Mouse (Mus musculus): ENCODE measurements around the gene Rbms3. TPM values are rescaled to one million over a fixed set of nuclear protein-coding genes. Genes with fewer than 3 reads are reported as not detected.

The Rbms3 gene
- polyA plus RNA-seq, 1 experiment from 2014 or later: 38.3 TPM

DNA sequence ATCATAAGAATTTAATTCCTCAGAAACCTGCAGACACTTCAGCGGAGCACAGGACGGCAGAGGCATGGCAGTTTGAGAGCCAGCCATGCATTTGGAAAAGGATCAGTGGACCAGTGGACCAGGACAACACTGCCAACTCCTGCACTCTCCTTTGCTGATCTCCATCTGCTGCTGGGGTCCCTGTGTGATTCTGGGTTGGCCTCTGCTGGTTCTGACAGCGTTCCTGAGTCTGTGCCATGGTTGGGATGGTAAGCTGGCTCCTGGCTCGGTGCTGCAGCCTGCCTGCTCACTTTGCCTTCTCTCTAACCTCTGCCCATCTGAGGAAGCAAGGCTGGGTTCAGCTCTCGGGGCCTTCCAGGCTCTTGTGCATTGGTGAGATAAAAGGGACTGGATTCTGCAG lies 28.9 kb downstream of the Rbms3 start:
- H3K4me1 ChIP-seq (ENCODE audit: control insufficient read depth, insufficient read depth, low read length): no peaks in the 10 kb centered on the region
- no peaks in the 10 kb centered on the region for H3K36me3 ChIP-seq (ENCODE audit: control insufficient read depth, insufficient read depth)
- WGBS: 71% methylated on average over 5 of the region's 5 CpGs
- H3K27me3 ChIP-seq (ENCODE audit: control insufficient read depth, insufficient read depth, low read length): no peaks in the 10 kb centered on the region
- H3K27ac ChIP-seq (ENCODE audit: low read length): no peak overlapping the region
- H3K4me3 ChIP-seq (ENCODE audit: low read length): no peak overlapping the region
- no peak for ATAC-seq (replicated peaks; ENCODE audit: extremely low read depth, insufficient read depth, low FRiP score)
- no peak overlapping the region for H3K9ac ChIP-seq (ENCODE audit: low read length)
- H3K4me2 ChIP-seq (ENCODE audit: low read depth, low read length): no peak overlapping the region
- H3K9me3 ChIP-seq (replicated peaks; ENCODE audit: control insufficient read depth, low read length): no peaks in the 10 kb centered on the region

DNA sequence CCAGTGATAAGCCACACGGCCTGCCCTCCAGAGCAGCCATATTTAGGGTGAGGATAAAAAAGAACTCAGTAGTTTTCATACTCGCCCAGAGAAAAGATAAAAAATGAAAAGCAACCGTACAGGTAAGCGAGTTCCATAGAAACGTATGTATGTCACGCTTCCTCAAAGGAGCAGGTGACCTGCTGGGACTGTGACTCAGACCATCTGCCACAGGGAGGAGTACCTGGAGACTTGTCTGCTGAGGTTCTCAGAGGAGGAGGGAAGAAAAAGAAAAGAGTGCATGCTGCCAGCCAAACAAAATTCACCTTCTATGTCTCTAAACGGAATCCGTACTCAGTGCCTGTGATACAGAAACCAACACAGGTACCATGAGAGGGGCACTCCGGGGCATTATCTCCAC lies 30.4 kb downstream of the Rbms3 start:
- Histone ChIP-seq H3K4me2 (ENCODE audit: low read depth, low read length) (no peak overlapping the region), H3K4me1 (ENCODE audit: control insufficient read depth, insufficient read depth, low read length) (no peaks in the 10 kb centered on the region), H3K9me3 (replicated peaks; ENCODE audit: control insufficient read depth, low read length) (no peaks in the 10 kb centered on the region), H3K4me3 (ENCODE audit: low read length) (no peak overlapping the region), H3K27me3 (ENCODE audit: control insufficient read depth, insufficient read depth, low read length) (no peaks in the 10 kb centered on the region), H3K27ac (ENCODE audit: low read length) (no peak overlapping the region), H3K36me3 (ENCODE audit: control insufficient read depth, insufficient read depth) (no peaks in the 10 kb centered on the region), H3K9ac (ENCODE audit: low read length) (no peak overlapping the region)
- no peak for ATAC-seq (replicated peaks; ENCODE audit: extremely low read depth, insufficient read depth, low FRiP score)
- WGBS: 77% methylated on average over 9 of the region's 9 CpGs

DNA sequence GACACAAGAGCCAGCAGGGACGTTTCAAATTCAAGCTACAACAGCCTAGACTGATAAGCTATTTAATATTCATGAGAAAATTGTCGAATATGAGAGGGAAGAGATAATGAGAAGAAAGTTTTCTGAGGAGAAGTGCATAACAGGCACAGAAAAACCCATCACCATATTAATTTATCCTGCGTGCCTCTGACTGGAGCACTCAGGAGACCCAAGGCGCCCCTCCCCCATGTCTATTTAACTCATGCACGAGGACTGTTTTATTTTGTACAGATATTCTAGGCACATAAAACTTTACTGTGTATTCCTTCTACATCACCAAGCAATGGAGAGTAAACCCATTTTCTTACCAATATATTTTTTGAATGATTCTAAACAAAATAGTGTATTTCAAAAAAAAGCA lies 33.6 kb downstream of the Rbms3 start:
- no peak overlapping the region for H3K9ac ChIP-seq (ENCODE audit: low read length)
- no peak overlapping the region for H3K27ac ChIP-seq (ENCODE audit: low read length)
- no peak overlapping the region for H3K4me3 ChIP-seq (ENCODE audit: low read length)
- WGBS: 52% methylated on average over 5 of the region's 5 CpGs
- H3K4me2 ChIP-seq (ENCODE audit: low read depth, low read length): no peak overlapping the region
- no peaks in the 10 kb centered on the region for H3K27me3 ChIP-seq (ENCODE audit: control insufficient read depth, insufficient read depth, low read length)
- ATAC-seq (replicated peaks; ENCODE audit: extremely low read depth, insufficient read depth, low FRiP score): no peak
- H3K36me3 ChIP-seq (ENCODE audit: control insufficient read depth, insufficient read depth): no peaks in the 10 kb centered on the region
- no peaks in the 10 kb centered on the region for H3K4me1 ChIP-seq (ENCODE audit: control insufficient read depth, insufficient read depth, low read length)
- H3K9me3 ChIP-seq (replicated peaks; ENCODE audit: control insufficient read depth, low read length): no peaks in the 10 kb centered on the region

- Histone ChIP-seq H3K4me1 (ENCODE audit: control insufficient read depth, insufficient read depth, low read length) (no peaks in the 10 kb centered on the region), H3K4me2 (ENCODE audit: low read depth, low read length) (no peak overlapping the region), H3K9ac (ENCODE audit: low read length) (no peak overlapping the region), H3K4me3 (ENCODE audit: low read length) (no peak overlapping the region), H3K27me3 (ENCODE audit: control insufficient read depth, insufficient read depth, low read length) (no peaks in the 10 kb centered on the region), H3K9me3 (replicated peaks; ENCODE audit: control insufficient read depth, low read length) (no peaks in the 10 kb centered on the region; the same call in 1 of the 2 replicates), H3K36me3 (ENCODE audit: control insufficient read depth, insufficient read depth) (no peaks in the 10 kb centered on the region), H3K27ac (ENCODE audit: low read length) (no peak overlapping the region)
- no peak for ATAC-seq (replicated peaks; ENCODE audit: extremely low read depth, insufficient read depth, low FRiP score)
- 76% methylated on average over 6 of the region's 6 CpGs for WGBS
Measured at GRCm38 (mm10) chr9:117585345-117585744, 44.4 kb downstream of the Rbms3 start.

DNA sequence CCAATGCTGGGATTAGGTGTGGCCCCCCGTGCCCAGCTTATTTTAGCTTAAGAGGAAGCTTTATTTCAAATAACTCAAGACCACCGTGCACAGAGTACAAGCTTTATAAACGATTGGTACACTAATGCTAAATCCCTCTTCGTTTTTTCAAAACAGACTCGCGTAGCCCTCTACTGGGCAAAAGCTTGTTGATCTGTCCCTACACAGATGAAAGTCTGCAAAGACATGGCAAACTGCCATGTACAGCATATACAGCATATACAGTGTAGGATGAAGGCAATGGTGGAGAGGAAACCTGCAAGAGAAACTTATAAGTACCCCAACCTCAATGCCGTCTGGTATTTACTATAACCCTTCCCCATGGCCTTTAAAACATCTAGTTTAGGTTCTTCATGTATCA lies 46.1 kb downstream of the Rbms3 start:
- Histone ChIP-seq H3K4me2 (ENCODE audit: low read depth, low read length) (no peak overlapping the region), H3K27me3 (ENCODE audit: control insufficient read depth, insufficient read depth, low read length) (no peaks in the 10 kb centered on the region), H3K4me1 (ENCODE audit: control insufficient read depth, insufficient read depth, low read length) (no peaks in the 10 kb centered on the region), H3K9me3 (replicated peaks; ENCODE audit: control insufficient read depth, low read length) (no peaks in the 10 kb centered on the region; the same call in 1 of the 2 replicates), H3K36me3 (ENCODE audit: control insufficient read depth, insufficient read depth) (no peaks in the 10 kb centered on the region), H3K9ac (ENCODE audit: low read length) (no peak overlapping the region), H3K27ac (ENCODE audit: low read length) (no peak overlapping the region), H3K4me3 (ENCODE audit: low read length) (no peak overlapping the region)
- WGBS: 51% methylated on average over 7 of the region's 7 CpGs
- ATAC-seq (replicated peaks; ENCODE audit: extremely low read depth, insufficient read depth, low FRiP score): no peak; the same call in 1 of the 2 replicates

- Histone ChIP-seq H3K9ac (ENCODE audit: low read length) (no peak overlapping the region), H3K4me3 (ENCODE audit: low read length) (no peak overlapping the region), H3K9me3 (replicated peaks; ENCODE audit: control insufficient read depth, low read length) (no peaks in the 10 kb centered on the region), H3K27ac (ENCODE audit: low read length) (no peak overlapping the region), H3K4me2 (ENCODE audit: low read depth, low read length) (no peak overlapping the region), H3K36me3 (ENCODE audit: control insufficient read depth, insufficient read depth) (no peaks in the 10 kb centered on the region), H3K27me3 (ENCODE audit: control insufficient read depth, insufficient read depth, low read length) (no peaks in the 10 kb centered on the region), H3K4me1 (ENCODE audit: control insufficient read depth, insufficient read depth, low read length) (no peaks in the 10 kb centered on the region)
- ATAC-seq (replicated peaks; ENCODE audit: extremely low read depth, insufficient read depth, low FRiP score): no peak
- 82% methylated on average over 6 of the region's 6 CpGs for WGBS
Measured at GRCm38 (mm10) chr9:117582591-117582990, 47.1 kb downstream of the Rbms3 start.

- H3K4me1 ChIP-seq (ENCODE audit: control insufficient read depth, insufficient read depth, low read length): 0 out of 2 replicates have a peak, but pooled peaks cover 2% of the 10 kb centered on the region
- 49% methylated on average over 5 of the region's 5 CpGs for WGBS
- H3K9me3 ChIP-seq (replicated peaks; ENCODE audit: control insufficient read depth, low read length): no peaks in the 10 kb centered on the region
- H3K4me3 ChIP-seq (ENCODE audit: low read length): no peak overlapping the region
- peak; percentile 60; the same call in 1 of the 2 replicates for ATAC-seq (replicated peaks; ENCODE audit: extremely low read depth, insufficient read depth, low FRiP score)
- no peaks in the 10 kb centered on the region for H3K36me3 ChIP-seq (ENCODE audit: control insufficient read depth, insufficient read depth)
- no peaks in the 10 kb centered on the region for H3K27me3 ChIP-seq (ENCODE audit: control insufficient read depth, insufficient read depth, low read length)
- no peak overlapping the region for H3K4me2 ChIP-seq (ENCODE audit: low read depth, low read length)
- no peak overlapping the region for H3K9ac ChIP-seq (ENCODE audit: low read length)
- H3K27ac ChIP-seq (ENCODE audit: low read length): 0 out of 2 replicates have a peak overlapping the region, but pooled peaks have one; percentile 44
Measured at GRCm38 (mm10) chr9:117571186-117571855, 58.4 kb downstream of the Rbms3 start.

DNA sequence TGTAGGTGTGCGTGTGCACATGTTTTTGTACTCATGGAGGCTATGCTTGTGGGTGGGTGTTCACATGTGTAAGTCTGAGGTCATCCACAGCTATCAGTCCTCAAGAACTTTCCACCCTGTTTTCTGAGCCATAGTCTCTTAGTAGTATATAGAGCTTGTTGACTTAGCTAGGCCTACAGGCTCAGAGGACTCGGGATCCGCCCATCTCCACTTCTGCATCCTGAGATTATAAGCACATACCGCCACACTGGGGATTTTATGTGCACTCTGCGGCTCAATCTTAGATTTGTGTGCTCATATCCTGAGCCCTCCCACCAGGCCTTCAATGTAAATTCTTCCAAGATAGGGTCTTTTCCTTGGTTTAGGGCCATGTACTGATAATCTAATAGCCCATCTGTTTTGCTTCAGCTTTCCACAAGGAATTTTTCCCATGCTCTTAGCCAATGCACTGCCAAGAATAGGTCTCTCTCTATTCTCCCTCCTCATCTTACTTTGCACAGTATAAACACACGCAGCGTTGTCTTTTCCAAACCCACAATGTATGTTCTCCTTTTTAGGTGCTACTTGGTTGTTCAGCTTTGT lies 59.4 kb downstream of the Rbms3 start:
- no peaks in the 10 kb centered on the region for H3K36me3 ChIP-seq (ENCODE audit: control insufficient read depth, insufficient read depth)
- no peaks in the 10 kb centered on the region for H3K27me3 ChIP-seq (ENCODE audit: control insufficient read depth, insufficient read depth, low read length)
- 0 out of 2 replicates have a peak, but pooled peaks cover 2% of the 10 kb centered on the region for H3K4me1 ChIP-seq (ENCODE audit: control insufficient read depth, insufficient read depth, low read length)
- 65% methylated on average over 7 of the region's 7 CpGs for WGBS
- no peak overlapping the region for H3K27ac ChIP-seq (ENCODE audit: low read length)
- no peak overlapping the region for H3K4me3 ChIP-seq (ENCODE audit: low read length)
- H3K9me3 ChIP-seq (replicated peaks; ENCODE audit: control insufficient read depth, low read length): no peaks in the 10 kb centered on the region
- H3K4me2 ChIP-seq (ENCODE audit: low read depth, low read length): no peak overlapping the region
- no peak overlapping the region for H3K9ac ChIP-seq (ENCODE audit: low read length)
- peak; percentile 52; the same call in 1 of the 2 replicates for ATAC-seq (replicated peaks; ENCODE audit: extremely low read depth, insufficient read depth, low FRiP score)

- ATAC-seq (replicated peaks; ENCODE audit: extremely low read depth, insufficient read depth, low FRiP score): peak; percentile 39; the same call in 1 of the 2 replicates
- H3K27ac ChIP-seq (ENCODE audit: low read length): no peak overlapping the region
- no peak overlapping the region for H3K9ac ChIP-seq (ENCODE audit: low read length)
- H3K36me3 ChIP-seq (ENCODE audit: control insufficient read depth, insufficient read depth): no peaks in the 10 kb centered on the region
- WGBS: 65% methylated on average over 10 of the region's 10 CpGs
- H3K27me3 ChIP-seq (ENCODE audit: control insufficient read depth, insufficient read depth, low read length): no peaks in the 10 kb centered on the region
- H3K4me2 ChIP-seq (ENCODE audit: low read depth, low read length): no peak overlapping the region
- H3K4me1 ChIP-seq (ENCODE audit: control insufficient read depth, insufficient read depth, low read length): no peaks in the 10 kb centered on the region
- H3K4me3 ChIP-seq (ENCODE audit: low read length): no peak overlapping the region
- no peaks in the 10 kb centered on the region for H3K9me3 ChIP-seq (replicated peaks; ENCODE audit: control insufficient read depth, low read length)
Measured at GRCm38 (mm10) chr9:117566293-117566692, 63.4 kb downstream of the Rbms3 start.
